ENCODE assay signal across 15 mouse cellular contexts in the genomic region with DNA sequence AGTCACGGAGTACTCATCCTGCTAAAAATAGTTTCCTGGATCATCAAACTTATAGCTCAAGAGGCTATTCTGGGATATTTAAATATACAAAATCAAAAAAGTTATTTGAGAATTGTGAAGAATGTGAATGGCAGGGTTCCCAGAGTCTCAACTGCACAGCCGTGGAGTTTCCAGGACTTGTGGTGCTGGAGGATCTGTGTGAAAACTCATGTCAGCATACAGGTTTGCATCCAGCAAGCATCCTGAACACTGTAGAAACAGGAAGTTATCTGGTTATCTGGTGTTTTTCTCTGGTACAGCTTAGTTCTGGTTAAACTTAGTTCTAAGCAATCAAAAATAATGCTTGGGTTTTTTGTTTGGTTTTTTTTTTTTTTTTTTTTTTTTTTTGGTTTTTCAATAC. TPM values are rescaled to one million over a fixed set of nuclear protein-coding genes. Genes with fewer than 3 reads are reported as not detected.
DNase-seq lines count a peak whose midpoint lies in the region; ATAC-seq and TF ChIP-seq lines count a peak whose summit lies in the region.
"Had no signal": no experiment of that assay in that cellular context is flagged by ENCODE, and none has a peak within 500 bp of the region (broad histone marks: within the 10 kb centered on the region; RNA-seq: fewer than 3 reads in every experiment).

No protein-coding gene starts in this region.

- H3K36me3 ChIP-seq in embryonic facial prominence, embryonic 14.5 days (ENCODE audit: control insufficient read depth, insufficient read depth, low read length), result no peaks in the 10 kb centered on the region
- no peaks in the 10 kb centered on the region for H3K36me3 ChIP-seq in embryonic facial prominence, embryonic 10.5 days (replicated peaks)
- no peaks in the 10 kb centered on the region for H3K36me3 ChIP-seq in intestine, postnatal 0 days (ENCODE audit: control insufficient read depth, insufficient read depth)
- no peaks in the 10 kb centered on the region for H3K36me3 ChIP-seq in intestine, embryonic 15.5 days
- H3K36me3 ChIP-seq in midbrain, embryonic 11.5 days (ENCODE audit: control insufficient read depth, insufficient read depth, low read length), result no peaks in the 10 kb centered on the region
- H3K36me3 ChIP-seq: embryonic facial prominence, embryonic 13.5 days; limb, embryonic 13.5 days; neural tube, embryonic 15.5 days had no signal

- H3K4me2 ChIP-seq in embryonic facial prominence, embryonic 14.5 days (ENCODE audit: low read depth, low read length), result no peak overlapping the region
- no peak overlapping the region for H3K4me2 ChIP-seq in intestine, postnatal 0 days (replicated peaks; ENCODE audit: low read depth)
- no peak overlapping the region for H3K4me2 ChIP-seq in intestine, embryonic 15.5 days (replicated peaks)
- no peak overlapping the region for H3K4me2 ChIP-seq in midbrain, embryonic 11.5 days
- H3K4me2 ChIP-seq: embryonic facial prominence, embryonic 13.5 days; hindbrain, embryonic 14.5 days; limb, embryonic 13.5 days; neural tube, embryonic 15.5 days had no signal

- no peaks in the 10 kb centered on the region for H3K27me3 ChIP-seq in embryonic facial prominence, embryonic 14.5 days (replicated peaks; ENCODE audit: control insufficient read depth, insufficient read depth, low read length)
- no peaks in the 10 kb centered on the region for H3K27me3 ChIP-seq in embryonic facial prominence, embryonic 10.5 days (replicated peaks; ENCODE audit: low read depth, poor library complexity, severe bottlenecking)
- no peaks in the 10 kb centered on the region for H3K27me3 ChIP-seq in intestine, postnatal 0 days (replicated peaks; ENCODE audit: control insufficient read depth, insufficient read depth, low read length)
- H3K27me3 ChIP-seq in intestine, embryonic 15.5 days (replicated peaks), result no peaks in the 10 kb centered on the region
- H3K27me3 ChIP-seq in midbrain, embryonic 11.5 days (ENCODE audit: control insufficient read depth, insufficient read depth, low read length), result no peaks in the 10 kb centered on the region
- H3K27me3 ChIP-seq: embryonic facial prominence, embryonic 13.5 days; limb, embryonic 13.5 days; neural tube, embryonic 15.5 days had no signal

- no peak overlapping the region for H3K9ac ChIP-seq in embryonic facial prominence, embryonic 14.5 days (ENCODE audit: low read depth, low read length)
- no peak overlapping the region for H3K9ac ChIP-seq in intestine, postnatal 0 days (ENCODE audit: low read depth, low read length)
- no peak overlapping the region for H3K9ac ChIP-seq in intestine, embryonic 15.5 days
- H3K9ac ChIP-seq in midbrain, embryonic 11.5 days (ENCODE audit: low read length), result no peak overlapping the region
- H3K9ac ChIP-seq: embryonic facial prominence, embryonic 13.5 days; hindbrain, embryonic 14.5 days; limb, embryonic 13.5 days; neural tube, embryonic 15.5 days had no signal

- no peaks in the 10 kb centered on the region for H3K9me3 ChIP-seq in embryonic facial prominence, embryonic 14.5 days (ENCODE audit: control insufficient read depth, low read length)
- H3K9me3 ChIP-seq in embryonic facial prominence, embryonic 10.5 days, result no peaks in the 10 kb centered on the region
- H3K9me3 ChIP-seq in intestine, postnatal 0 days (ENCODE audit: control insufficient read depth), result no peaks in the 10 kb centered on the region
- H3K9me3 ChIP-seq in intestine, embryonic 15.5 days, result no peaks in the 10 kb centered on the region
- H3K9me3 ChIP-seq in midbrain, embryonic 11.5 days (ENCODE audit: control insufficient read depth, low read length), result no peaks in the 10 kb centered on the region
- H3K9me3 ChIP-seq: embryonic facial prominence, embryonic 13.5 days; limb, embryonic 13.5 days; neural tube, embryonic 15.5 days had no signal

- WGBS in embryonic facial prominence, embryonic 14.5 days, result 47% methylated on average over 2 of the region's 2 CpGs
- WGBS in embryonic facial prominence, embryonic 10.5 days, result 95% methylated on average over 2 of the region's 2 CpGs
- 60% methylated on average over 2 of the region's 2 CpGs for WGBS in intestine, postnatal 0 days
- 51% methylated on average over 2 of the region's 2 CpGs for WGBS in intestine, embryonic 15.5 days
- WGBS in midbrain, embryonic 11.5 days, result 87% methylated on average over 2 of the region's 2 CpGs

- H3K4me1 ChIP-seq in embryonic facial prominence, embryonic 14.5 days (ENCODE audit: control insufficient read depth, insufficient read depth, low read length), result peaks cover 18% of the 10 kb centered on the region
- H3K4me1 ChIP-seq in embryonic facial prominence, embryonic 10.5 days, result peaks cover 19% of the 10 kb centered on the region
- H3K4me1 ChIP-seq in intestine, postnatal 0 days (replicated peaks; ENCODE audit: control insufficient read depth, insufficient read depth, low read length), result peaks cover 10% of the 10 kb centered on the region; the same call in 1 of the 2 replicates
- peaks cover 19% of the 10 kb centered on the region for H3K4me1 ChIP-seq in intestine, embryonic 15.5 days (replicated peaks)
- H3K4me1 ChIP-seq in midbrain, embryonic 11.5 days (ENCODE audit: control insufficient read depth, insufficient read depth, low read length), result no peaks in the 10 kb centered on the region
- H3K4me1 ChIP-seq: neural tube, embryonic 15.5 days had no signal

- H3K4me3 ChIP-seq in embryonic facial prominence, embryonic 14.5 days (ENCODE audit: low read depth, low read length), result no peak overlapping the region
- H3K4me3 ChIP-seq in embryonic facial prominence, embryonic 10.5 days, result no peak overlapping the region
- no peak overlapping the region for H3K4me3 ChIP-seq in intestine, postnatal 0 days (ENCODE audit: low read depth, low read length)
- no peak overlapping the region for H3K4me3 ChIP-seq in intestine, embryonic 15.5 days (replicated peaks)
- H3K4me3 ChIP-seq in midbrain, embryonic 11.5 days (ENCODE audit: low read depth, low read length), result no peak overlapping the region
- H3K4me3 ChIP-seq: embryonic facial prominence, embryonic 13.5 days; limb, embryonic 13.5 days; neural tube, embryonic 15.5 days had no signal

- peak; percentile 87 for DNase-seq in embryonic facial prominence, embryonic 14.5 days (ENCODE audit: low spot score)
- no peak for DNase-seq in embryonic facial prominence, embryonic 10.5 days (ENCODE audit: low spot score)
- peak; percentile 85 for DNase-seq in 3T3-L1 (ENCODE audit: low read depth, low spot score)
- peak; percentile 61 for DNase-seq in fibroblast of lung, adult 2 months (ENCODE audit: low read depth)
- DNase-seq in midbrain, embryonic 11.5 days (ENCODE audit: low spot score, missing footprints), result no peak
- no peak for DNase-seq in spleen, postnatal 10 days (ENCODE audit: low spot score in 2 of 2)
- DNase-seq: cerebellum, adult 9-11 months; thymus, postnatal 14 days had no signal

- no peak for TF ChIP-seq CTCF in intestine, postnatal 0 days (IDR thresholded peaks at IDR 0.05; ENCODE audit: low read depth)

- no peak overlapping the region for H3K27ac ChIP-seq in embryonic facial prominence, embryonic 14.5 days (replicated peaks; ENCODE audit: low read depth, low read length)
- no peak overlapping the region for H3K27ac ChIP-seq in embryonic facial prominence, embryonic 10.5 days (replicated peaks)
- 0 out of 2 replicates have a peak overlapping the region, but pooled peaks have one; percentile 82 for H3K27ac ChIP-seq in intestine, postnatal 0 days (ENCODE audit: low read depth, low read length)
- H3K27ac ChIP-seq in intestine, embryonic 15.5 days, result no peak overlapping the region
- no peak overlapping the region for H3K27ac ChIP-seq in midbrain, embryonic 11.5 days (ENCODE audit: low read depth, low read length)
- H3K27ac ChIP-seq: hindbrain, embryonic 14.5 days; limb, embryonic 13.5 days; neural tube, embryonic 15.5 days had no signal

- no peak for ATAC-seq in embryonic facial prominence, embryonic 14.5 days (ENCODE audit: low read depth)
- no peak for ATAC-seq in intestine, postnatal 0 days
- no peak for ATAC-seq in intestine, embryonic 15.5 days
- no peak for ATAC-seq in midbrain, embryonic 11.5 days (ENCODE audit: low FRiP score)
- ATAC-seq: forebrain, embryonic 16.5 days had no signal

RNA-seq across cellular contexts. Expression of gene Hspa4, which starts 6.7 kb away (rescaled TPM):
- polyA plus RNA-seq in embryonic facial prominence, embryonic 14.5 days (2014; fragmentation: Nextera tagmentation; extraction: Ambion mirVana), result 85.8 and 86.5 TPM in 2 replicates
- polyA plus RNA-seq in embryonic facial prominence, embryonic 10.5 days (2016; fragmentation: Nextera tagmentation; extraction: Ambion mirVana), result 130 and 136 TPM in 2 replicates
- 65.8 and 67.6 TPM in 2 replicates for polyA plus RNA-seq in intestine, postnatal 0 days (2015; fragmentation: Nextera tagmentation; extraction: Ambion mirVana)
- polyA plus RNA-seq in intestine, embryonic 15.5 days (2015; fragmentation: Nextera tagmentation; extraction: Ambion mirVana), result 103 and 106 TPM in 2 replicates
- 111 and 117 TPM in 2 replicates for polyA plus RNA-seq in midbrain, embryonic 11.5 days (2014; fragmentation: Nextera tagmentation; extraction: Ambion mirVana)

RNA-seq across cellular contexts. Expression of gene Zcchc10, which starts 17.5 kb away (rescaled TPM):
- polyA plus RNA-seq in embryonic facial prominence, embryonic 14.5 days (2014; fragmentation: Nextera tagmentation; extraction: Ambion mirVana), result 18.6 and 18.7 TPM in 2 replicates
- 29.2 and 30.4 TPM in 2 replicates for polyA plus RNA-seq in embryonic facial prominence, embryonic 10.5 days (2016; fragmentation: Nextera tagmentation; extraction: Ambion mirVana)
- polyA plus RNA-seq in intestine, postnatal 0 days (2015; fragmentation: Nextera tagmentation; extraction: Ambion mirVana), result 10.1 and 10.8 TPM in 2 replicates
- polyA plus RNA-seq in intestine, embryonic 15.5 days (2015; fragmentation: Nextera tagmentation; extraction: Ambion mirVana), result 14.2 and 17.5 TPM in 2 replicates
- 26.9 and 27.3 TPM in 2 replicates for polyA plus RNA-seq in midbrain, embryonic 11.5 days (2014; fragmentation: Nextera tagmentation; extraction: Ambion mirVana)

RNA-seq across cellular contexts. Expression of gene Aff4, which starts 43.7 kb away (rescaled TPM):
- 50.8 and 59.7 TPM in 2 replicates for polyA plus RNA-seq in embryonic facial prominence, embryonic 14.5 days (2014; fragmentation: Nextera tagmentation; extraction: Ambion mirVana)
- polyA plus RNA-seq in embryonic facial prominence, embryonic 10.5 days (2016; fragmentation: Nextera tagmentation; extraction: Ambion mirVana), result 37.5 and 42.7 TPM in 2 replicates
- polyA plus RNA-seq in intestine, postnatal 0 days (2015; fragmentation: Nextera tagmentation; extraction: Ambion mirVana), result 19.0 and 23.6 TPM in 2 replicates
- polyA plus RNA-seq in intestine, embryonic 15.5 days (2015; fragmentation: Nextera tagmentation; extraction: Ambion mirVana), result 33.7 and 35.4 TPM in 2 replicates
- 43.5 and 43.7 TPM in 2 replicates for polyA plus RNA-seq in midbrain, embryonic 11.5 days (2014; fragmentation: Nextera tagmentation; extraction: Ambion mirVana)

Comparison
In these comparisons a context has a peak if more than half of its experiments do, and no peak if none do; other contexts are left out.
1. DNase-seq: peak in embryonic facial prominence, embryonic 14.5 days (single experiment), 3T3-L1 (single experiment) and fibroblast of lung, adult 2 months (single experiment); none in embryonic facial prominence, embryonic 10.5 days (single experiment), midbrain, embryonic 11.5 days (single experiment) and spleen, postnatal 10 days (0 of 2).